Mouse (Mus musculus): Measurements from ENCODE around the gene D430041D05Rik. TPM values are rescaled to one million over a fixed set of nuclear protein-coding genes. Genes with fewer than 3 reads are reported as not detected.
"Not testable (repeated sequence)": the region's sequence is repeated elsewhere in the genome, so short reads cannot be mapped to it uniquely, and the experiment has no call there.

Gene D430041D05Rik
- polyA plus RNA-seq, 1 experiment from 2014 or later = 0.66 TPM

GRCm38 (mm10) chr2:104096796-104097195 lies 314.0 kb downstream of the D430041D05Rik start:
- H3K9ac ChIP-seq; H3K27me3 ChIP-seq; H3K9me3 ChIP-seq (replicated peaks); H3K27ac ChIP-seq; H3K36me3 ChIP-seq; ATAC-seq (replicated peaks; ENCODE audit: low FRiP score): not testable (repeated sequence)
- Histone ChIP-seq H3K4me2 (peak overlapping the region; percentile 76), H3K4me1 (peaks cover 16% of the 10 kb centered on the region; the same call in 1 of the 2 replicates), H3K4me3 (replicated peaks) (peak overlapping the region; percentile 55)
- WGBS = 87% methylated on average over 1 of the region's 1 CpGs

- WGBS = 27% methylated on average over 10 of the region's 10 CpGs
- H3K36me3 ChIP-seq = no peaks in the 10 kb centered on the region
- ATAC-seq (replicated peaks; ENCODE audit: low FRiP score) = peak; percentile 27; the same call in 1 of the 2 replicates
- H3K4me1 ChIP-seq = peaks cover 16% of the 10 kb centered on the region; the same call in 1 of the 2 replicates
- H3K4me2 ChIP-seq = peak overlapping the region; percentile 76
- H3K27me3 ChIP-seq = no peaks in the 10 kb centered on the region
- peak overlapping the region; percentile 90 for H3K27ac ChIP-seq
- no peaks in the 10 kb centered on the region for H3K9me3 ChIP-seq (replicated peaks)
- peak overlapping the region; percentile 55 for H3K4me3 ChIP-seq (replicated peaks)
- peak overlapping the region; percentile 61 for H3K9ac ChIP-seq
Measured at GRCm38 (mm10) chr2:104096256-104096655, 314.6 kb downstream of the D430041D05Rik start.

DNA sequence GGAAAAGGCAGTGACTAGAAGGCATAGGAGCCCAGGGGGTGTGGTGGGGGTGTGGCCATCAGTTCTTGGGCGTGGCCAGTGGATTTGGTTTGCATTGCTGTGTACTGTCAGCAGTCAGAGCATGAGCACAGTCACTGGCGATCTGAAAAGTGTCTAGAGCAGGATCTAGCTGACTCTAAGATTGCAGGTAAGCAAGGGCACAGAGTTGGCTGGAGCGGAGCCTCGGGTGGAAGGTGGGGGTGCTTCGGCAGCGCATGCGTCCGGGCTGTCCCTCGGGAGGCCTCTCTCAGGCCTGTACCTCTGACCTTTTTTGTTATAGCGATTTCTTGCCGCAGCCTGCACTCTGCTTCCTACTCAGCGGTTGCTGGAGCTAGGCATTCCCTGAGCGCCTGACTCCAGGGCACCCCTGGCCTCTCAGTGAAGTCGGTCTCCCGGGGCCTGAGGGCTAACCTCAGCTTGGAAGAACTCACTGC lies 315.0 kb downstream of the D430041D05Rik start, which contains the start of gene Cd59a:
Cd59a (plus strand) TSS at position 61 of the 473 bp plus-strand sequence.
- H3K27ac ChIP-seq = peak within 1 kb of the TSS; percentile 90
- H3K27me3 ChIP-seq = no peaks in the 10 kb centered on the region
- H3K4me2 ChIP-seq = peak within 1 kb of the TSS; percentile 76
- H3K9me3 ChIP-seq (replicated peaks) = no peaks in the 10 kb centered on the region
- H3K9ac ChIP-seq = peak within 1 kb of the TSS; percentile 61
- H3K4me1 ChIP-seq = peaks cover 16% of the 10 kb centered on the region; the same call in 1 of the 2 replicates
- WGBS = 5% methylated on average over 15 of the region's 15 CpGs
- peak; percentile 96 for ATAC-seq (replicated peaks; ENCODE audit: low FRiP score)
- H3K4me3 ChIP-seq (replicated peaks) = peak within 1 kb of the TSS; percentile 55
- no peaks in the 10 kb centered on the region for H3K36me3 ChIP-seq

DNA sequence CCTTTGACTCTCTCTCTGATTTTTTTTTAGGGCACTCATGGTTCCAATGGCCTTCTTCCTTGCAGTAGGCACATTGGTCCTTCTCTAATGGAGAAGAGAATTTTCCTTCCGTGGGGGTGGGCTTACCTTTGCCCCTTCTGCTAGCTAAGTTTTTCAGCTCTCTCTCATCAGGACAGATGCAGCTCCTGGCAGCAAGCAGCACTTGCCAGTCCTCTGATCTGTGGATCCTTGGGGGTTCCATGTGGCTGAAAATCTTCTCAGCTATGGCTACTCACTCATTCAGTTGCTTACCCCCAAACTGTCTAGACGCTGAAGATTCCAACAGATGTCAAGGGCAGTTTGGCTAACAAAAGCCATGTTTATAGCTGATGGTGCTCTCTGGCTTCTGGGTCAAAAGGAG lies 317.5 kb downstream of the D430041D05Rik start:
- H3K9ac ChIP-seq = no peak overlapping the region
- 69% methylated on average over 2 of the region's 2 CpGs for WGBS
- peaks cover 14% of the 10 kb centered on the region; the same call in 1 of the 2 replicates for H3K4me1 ChIP-seq
- no peaks in the 10 kb centered on the region for H3K27me3 ChIP-seq
- no peak overlapping the region for H3K4me3 ChIP-seq (replicated peaks)
- ATAC-seq (replicated peaks; ENCODE audit: low FRiP score) = no peak
- H3K27ac ChIP-seq = no peak overlapping the region
- no peak overlapping the region for H3K4me2 ChIP-seq
- no peaks in the 10 kb centered on the region for H3K9me3 ChIP-seq (replicated peaks)
- no peaks in the 10 kb centered on the region for H3K36me3 ChIP-seq

MicroRNA genes within 50 kb of the gene (microRNA counts, 519-probe panel; counts per million panel counts)
- 31.7 counts per million for microRNA mmu-miR-1902

Small RNAs within 50 kb of the gene (microRNA-seq; reads per million reads assigned to microRNA genes)
- not detected for gene Mir1902

Other genes starting within 250 kb of the D430041D05Rik start
- 12.1 and 12.4 TPM in 2 replicates for gene Hipk3, start 83.4 kb upstream of the D430041D05Rik start, polyA plus RNA-seq (2015; fragmentation: Nextera tagmentation; extraction: Ambion mirVana)
- gene Cstf3, start 179.5 kb upstream of the D430041D05Rik start, polyA plus RNA-seq (2015; fragmentation: Nextera tagmentation; extraction: Ambion mirVana) = 72.2 and 74.4 TPM in 2 replicates

Data from kidney, embryonic 15.5 days (tissue).